Mouse (Mus musculus) cerebellum, adult 2 months (tissue): ENCODE data around the gene 1810009A15Rik.

Experiments used
- CTCF ChIP-seq: fragments of 200-500 bp; IDR thresholded peaks from 2 replicates; pipeline ENCODE4 v1.5.1; 2011; ENCODE audit warnings: low read depth, mild to moderate bottlenecking, control low read depth, low read length, moderate library complexity, borderline replicate concordance; ENCODE audit not compliant: insufficient read depth
- POLR2A ChIP-seq: fragments of 200-500 bp; IDR thresholded peaks from 2 replicates; pipeline ENCODE4 v1.6.1; 2011; ENCODE audit warnings: low read length, control low read depth, borderline replicate concordance; ENCODE audit not compliant: insufficient read depth

DNA sequence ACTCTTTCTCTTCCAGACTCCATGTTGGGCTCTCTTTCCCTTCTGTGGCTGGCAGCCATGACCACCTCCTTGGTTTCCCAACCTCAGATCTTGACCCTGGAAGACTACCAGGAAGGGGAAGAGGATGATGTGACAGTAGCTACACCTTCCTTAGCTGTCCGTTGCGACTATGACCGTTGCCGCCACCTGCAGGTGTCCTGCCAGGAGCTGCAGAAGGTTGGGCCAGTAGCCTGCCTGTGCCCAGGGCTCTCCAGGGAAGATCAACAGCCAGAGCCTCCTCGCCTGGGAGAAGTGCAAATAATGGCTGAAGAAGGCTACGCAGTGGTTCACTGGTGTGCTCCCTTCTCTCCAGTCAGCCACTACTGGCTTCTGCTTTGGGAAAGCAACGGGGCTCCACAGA, 37.0 kb upstream of the 1810009A15Rik start:
- TF ChIP-seq CTCF (no peak), POLR2A (no peak)
